Mouse (Mus musculus): ENCODE data around the gene Lypd6.

DNA sequence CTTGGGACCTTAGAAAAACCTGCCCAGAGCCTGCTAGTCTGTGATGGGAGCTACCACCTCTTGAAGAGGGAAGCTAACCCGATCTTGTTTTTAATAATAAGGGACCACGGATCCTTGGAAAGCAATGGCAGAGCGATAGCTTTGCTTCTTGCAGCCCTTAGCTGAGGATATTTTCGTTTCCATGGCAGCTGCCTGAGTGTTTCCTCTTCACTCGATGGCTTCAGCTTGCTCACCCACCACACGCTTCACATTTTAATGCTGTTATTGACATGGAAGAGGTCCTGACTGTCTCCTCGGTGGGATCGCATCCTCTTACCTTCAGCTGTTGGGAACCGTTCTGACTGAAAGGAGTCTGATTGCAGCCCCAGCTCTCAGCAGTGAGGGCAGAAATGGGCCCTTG lies 54.6 kb downstream of the Lypd6 start:
- TF ChIP-seq POLR2A (IDR thresholded peaks at IDR 0.05; ENCODE audit: insufficient read length, low read depth) (no peak), MAX (IDR thresholded peaks at IDR 0.05; ENCODE audit: low read depth) (no peak), MYOD1 (IDR thresholded peaks at IDR 0.05; ENCODE audit: control insufficient read depth in 1 of 3, insufficient read length in 2 of 3, low read depth in 2 of 3) (no peak), CEBPB (IDR thresholded peaks at IDR 0.05; ENCODE audit: insufficient read depth, poor library complexity, severe bottlenecking) (no peak), REST (IDR thresholded peaks at IDR 0.05; ENCODE audit: insufficient read depth, insufficient read length) (no peak), USF1 (IDR thresholded peaks at IDR 0.05; ENCODE audit: low read depth) (no peak), POLR2AphosphoS2 (IDR thresholded peaks at IDR 0.05; ENCODE audit: insufficient read length, low read depth) (no peak)

All from myocyte (in vitro differentiated cells).